Comparison of ENCODE assay signal across 24 mouse cellular contexts in genomic region chr19:46903379-46903778, GRCm38 (mm10).
DNase-seq lines count a peak whose midpoint lies in the region; ATAC-seq and TF ChIP-seq lines count a peak whose summit lies in the region.
"Had no signal": no experiment of that assay in that cellular context is flagged by ENCODE, and none has a peak within 500 bp of the region (broad histone marks: within the 10 kb centered on the region; RNA-seq: fewer than 3 reads in every experiment).

No protein-coding gene starts in this region.

- WGBS in liver, embryonic 12.5 days (ENCODE audit: insufficient replicate concordance): 86% methylated on average over 5 of the region's 5 CpGs
- 88% methylated on average over 5 of the region's 5 CpGs for WGBS in liver, embryonic 11.5 days
- WGBS in liver, embryonic 15.5 days (ENCODE audit: insufficient replicate concordance): 89% methylated on average over 5 of the region's 5 CpGs
- WGBS in liver, embryonic 16.5 days (ENCODE audit: insufficient replicate concordance): 84% methylated on average over 5 of the region's 5 CpGs

- no peak for TF ChIP-seq CTCF in layer of hippocampus, adult 2 months (conservative IDR thresholded peaks at IDR 0.05)

- peaks cover 35% of the 10 kb centered on the region for H3K36me3 ChIP-seq in liver, embryonic 12.5 days
- H3K36me3 ChIP-seq in liver, embryonic 11.5 days (ENCODE audit: control insufficient read depth, insufficient read depth, low read length): peaks cover 3% of the 10 kb centered on the region
- peaks cover 23% of the 10 kb centered on the region for H3K36me3 ChIP-seq in liver, embryonic 15.5 days (replicated peaks)
- peaks cover 8% of the 10 kb centered on the region; the same call in 1 of the 2 replicates for H3K36me3 ChIP-seq in liver, embryonic 16.5 days (ENCODE audit: control insufficient read depth, insufficient read depth)

- no peaks in the 10 kb centered on the region for H3K27me3 ChIP-seq in liver, embryonic 12.5 days (replicated peaks)
- H3K27me3 ChIP-seq in liver, embryonic 11.5 days (replicated peaks; ENCODE audit: control insufficient read depth, insufficient read depth, low read length): no peaks in the 10 kb centered on the region
- no peaks in the 10 kb centered on the region for H3K27me3 ChIP-seq in liver, embryonic 15.5 days
- H3K27me3 ChIP-seq in liver, embryonic 16.5 days (ENCODE audit: control insufficient read depth, insufficient read depth, low read depth, low read length): no peaks in the 10 kb centered on the region
- H3K27me3 ChIP-seq: embryonic facial prominence, embryonic 13.5 days; embryonic facial prominence, embryonic 15.5 days; forebrain, embryonic 12.5 days had no signal

- H3K9ac ChIP-seq in liver, embryonic 12.5 days: no peak overlapping the region
- no peak overlapping the region for H3K9ac ChIP-seq in liver, embryonic 11.5 days (ENCODE audit: low read depth, low read length)
- no peak overlapping the region for H3K9ac ChIP-seq in liver, embryonic 15.5 days
- no peak overlapping the region for H3K9ac ChIP-seq in liver, embryonic 16.5 days (ENCODE audit: low read depth, low read length)
- H3K9ac ChIP-seq: embryonic facial prominence, embryonic 13.5 days; embryonic facial prominence, embryonic 15.5 days; forebrain, embryonic 12.5 days had no signal

- H3K27ac ChIP-seq in layer of hippocampus, adult 2 months: peak overlapping the region; percentile 25; the same call in 1 of the 2 replicates
- peak overlapping the region; percentile 95; the same call in 1 of the 2 replicates for H3K27ac ChIP-seq in liver, embryonic 12.5 days
- no peak overlapping the region for H3K27ac ChIP-seq in liver, embryonic 11.5 days (ENCODE audit: low read depth, low read length)
- peak overlapping the region; percentile 94 for H3K27ac ChIP-seq in liver, embryonic 15.5 days (replicated peaks)
- peak overlapping the region; percentile 32; the same call in 1 of the 2 replicates for H3K27ac ChIP-seq in liver, embryonic 16.5 days (ENCODE audit: low read length)
- H3K27ac ChIP-seq: embryonic facial prominence, embryonic 13.5 days; embryonic facial prominence, embryonic 15.5 days; forebrain, embryonic 10.5 days; forebrain, embryonic 12.5 days had no signal

- DNase-seq in layer of hippocampus, adult 2 months (ENCODE audit: low spot score in 2 of 2): no peak
- no peak for DNase-seq in layer of hippocampus, postnatal 25 days (ENCODE audit: extremely low spot score in 1 of 2, low spot score in 1 of 2)
- DNase-seq in liver, embryonic 11.5 days (ENCODE audit: low spot score): no peak
- no peak for DNase-seq in kidney, postnatal 25 days
- DNase-seq in retina, embryonic 14.5 days (ENCODE audit: low spot score): no peak
- DNase-seq: adrenal gland, adult 2 months; adrenal gland, postnatal 10 days; adrenal gland, postnatal 25 days; cerebellum, adult 11 months; cerebellum, adult 18-20 months; cerebellum, adult 8-10 months; cerebellum, adult 9-11 months; cerebellum, postnatal 14 days; cerebellum, postnatal 36 days; embryo, embryonic 11 days had no signal

- H3K4me1 ChIP-seq in liver, embryonic 12.5 days: peaks cover 89% of the 10 kb centered on the region
- H3K4me1 ChIP-seq in liver, embryonic 11.5 days (replicated peaks; ENCODE audit: control insufficient read depth, insufficient read depth, low read length): peaks cover 39% of the 10 kb centered on the region
- peaks cover 81% of the 10 kb centered on the region for H3K4me1 ChIP-seq in liver, embryonic 15.5 days (replicated peaks)
- H3K4me1 ChIP-seq in liver, embryonic 16.5 days (ENCODE audit: control insufficient read depth, low read depth, low read length): peaks cover 55% of the 10 kb centered on the region
- H3K4me1 ChIP-seq: embryonic facial prominence, embryonic 13.5 days; embryonic facial prominence, embryonic 15.5 days; forebrain, embryonic 12.5 days had no signal

- H3K9me3 ChIP-seq in liver, embryonic 12.5 days (replicated peaks): no peaks in the 10 kb centered on the region
- no peaks in the 10 kb centered on the region for H3K9me3 ChIP-seq in liver, embryonic 11.5 days (ENCODE audit: control insufficient read depth, low read length)
- H3K9me3 ChIP-seq in liver, embryonic 15.5 days (replicated peaks): no peaks in the 10 kb centered on the region
- H3K9me3 ChIP-seq in liver, embryonic 16.5 days (replicated peaks; ENCODE audit: control insufficient read depth, low read length): no peaks in the 10 kb centered on the region
- H3K9me3 ChIP-seq: embryonic facial prominence, embryonic 13.5 days; embryonic facial prominence, embryonic 15.5 days; forebrain, embryonic 10.5 days; forebrain, embryonic 12.5 days had no signal

- H3K4me3 ChIP-seq in layer of hippocampus, adult 2 months: no peak overlapping the region
- no peak overlapping the region for H3K4me3 ChIP-seq in liver, embryonic 12.5 days
- H3K4me3 ChIP-seq in liver, embryonic 11.5 days (ENCODE audit: low read depth, low read length): no peak overlapping the region
- H3K4me3 ChIP-seq in liver, embryonic 15.5 days (replicated peaks): no peak overlapping the region
- no peak overlapping the region for H3K4me3 ChIP-seq in liver, embryonic 16.5 days (ENCODE audit: low read depth, low read length)
- H3K4me3 ChIP-seq: embryonic facial prominence, embryonic 13.5 days; embryonic facial prominence, embryonic 15.5 days; erythroblast, embryonic 14.5 days; forebrain, embryonic 10.5 days; forebrain, embryonic 12.5 days had no signal

- no peak overlapping the region for H3K4me2 ChIP-seq in liver, embryonic 12.5 days
- no peak overlapping the region for H3K4me2 ChIP-seq in liver, embryonic 11.5 days
- H3K4me2 ChIP-seq in liver, embryonic 15.5 days: no peak overlapping the region
- H3K4me2 ChIP-seq in liver, embryonic 16.5 days (ENCODE audit: low read depth, low read length): no peak overlapping the region
- H3K4me2 ChIP-seq: embryonic facial prominence, embryonic 13.5 days; embryonic facial prominence, embryonic 15.5 days; forebrain, embryonic 12.5 days had no signal

- no peak for ATAC-seq in liver, embryonic 12.5 days
- ATAC-seq in liver, embryonic 11.5 days (replicated peaks; ENCODE audit: low FRiP score): no peak
- ATAC-seq in liver, embryonic 15.5 days (ENCODE audit: insufficient read depth): no peak
- ATAC-seq in liver, embryonic 16.5 days (ENCODE audit: low read depth): no peak
- ATAC-seq: forebrain, embryonic 14.5 days had no signal
